Mouse (Mus musculus) gastrocnemius, postnatal 25 days (tissue): ENCODE measurements around the gene Olfr746. TPM values are rescaled to one million over a fixed set of nuclear protein-coding genes. Genes with fewer than 3 reads are reported as not detected.

Experiments
- DNase-seq: peaks from one replicate; pipeline ENCODE4 v3.0.0; 2022
- long read RNA-seq, 2 experiments: library from polyadenylated mRNA; stranded (forward); transcript quantifications; one replicate each; pipeline ENCODE4 v2.0.0; 2021
- total RNA-seq, 2 experiments: library from RNA; stranded (reverse); gene quantifications; 1 replicate in 1 of 2; 2 replicates in 1 of 2; pipeline ENCODE4 v1.2.3; 2021

Olfr746 gene
- total RNA-seq: not detected
- long read RNA-seq, experiment 1: 0 reads
- long read RNA-seq, experiment 2: 0 reads

- DNase-seq: no peak
Measured at GRCm38 (mm10) chr14:50646783-50647182, at the start of gene Olfr746. TSS of gene Olfr746 (plus strand) at chr14:50647083.

DNA sequence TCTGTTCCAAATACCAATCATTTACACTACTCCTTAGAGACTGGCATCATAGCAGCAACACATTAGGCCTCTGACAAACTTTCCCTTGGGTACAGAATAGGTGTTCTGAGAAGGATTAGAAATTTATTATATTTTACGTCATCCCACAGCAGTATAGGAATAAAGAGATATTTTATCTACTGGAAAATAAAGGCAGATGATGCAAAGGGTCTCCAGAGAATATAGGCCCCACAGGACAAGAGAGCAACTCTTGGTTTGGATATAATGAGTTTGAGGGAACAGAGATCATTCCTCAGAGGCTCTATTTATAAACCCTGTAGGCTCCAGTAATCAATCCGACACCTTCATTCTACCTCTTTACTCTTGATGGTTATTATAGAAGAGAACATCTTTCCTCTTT is 32.3 kb upstream of the Olfr746 start, which contains the start of gene Olfr744:
Olfr744 (plus strand) TSS at position 301 of the 400 bp plus-strand sequence.
- DNase-seq: no peak

- DNase-seq: no peak
Measured at GRCm38 (mm10) chr14:50639088-50639487, 7.8 kb upstream of the Olfr746 start, which contains the start of gene Olfr745. TSS of gene Olfr745 (plus strand) at chr14:50639388.

GRCm38 (mm10) chr14:50693106-50693505 is 46.2 kb downstream of the Olfr746 start, which contains the start of gene Olfr747:
TSS of gene Olfr747 (minus strand) at chr14:50693206.
- DNase-seq: no peak

Other genes with a start within 250 kb of the Olfr746 start
- gene Olfr738, start 239.5 kb upstream of the Olfr746 start, total RNA-seq: not detected
- gene Olfr739, start 228.5 kb upstream of the Olfr746 start, total RNA-seq: not detected
- gene Olfr740, start 201.5 kb upstream of the Olfr746 start, total RNA-seq: not detected
- gene Olfr741, start 174.3 kb upstream of the Olfr746 start, total RNA-seq: not detected
- gene Olfr742, start 143.5 kb upstream of the Olfr746 start, total RNA-seq: not detected
- gene Olfr743, start 125.2 kb upstream of the Olfr746 start, total RNA-seq: not detected
- not detected for gene Olfr744, start 32.2 kb upstream of the Olfr746 start, total RNA-seq
- not detected for gene Olfr745, start 7.7 kb upstream of the Olfr746 start, total RNA-seq
- not detected for gene Olfr747, start 46.1 kb downstream of the Olfr746 start, total RNA-seq
- not detected for gene Olfr748, start 60.3 kb downstream of the Olfr746 start, total RNA-seq
- not detected for gene Olfr749, start 98.0 kb downstream of the Olfr746 start, total RNA-seq
- 1 to 10 TPM; 7.4 to 8.2 TPM for gene Ttc5, start 138.4 kb downstream of the Olfr746 start, total RNA-seq
- gene Ccnb1ip1, start 160.6 kb downstream of the Olfr746 start, total RNA-seq: not detected
- 1 to 10 TPM; 7.5 to 8.5 TPM for gene Parp2, start 160.8 kb downstream of the Olfr746 start, total RNA-seq
- 10 to 100 TPM in 1 of 2 experiments, 1 to 10 TPM in 1; 8.3 to 10.2 TPM for gene Tep1, start 223.5 kb downstream of the Olfr746 start, total RNA-seq